Mouse (Mus musculus) naive thymus-derived CD4-positive, alpha-beta T cell, adult 2 months (primary cell): ENCODE measurements at regions not wholly inside any gene's neighbourhood (a gene's known extent, or its start where the extent isn't known, plus 50 kb on each side); places are given as distances from the start of the nearest gene placed in this dataset.

ENCODE experiments used
- DNase-seq: peaks from one replicate; pipeline ENCODE4 v3.0.0-alpha.2; 2011; ENCODE audit warnings: low read depth

DNA sequence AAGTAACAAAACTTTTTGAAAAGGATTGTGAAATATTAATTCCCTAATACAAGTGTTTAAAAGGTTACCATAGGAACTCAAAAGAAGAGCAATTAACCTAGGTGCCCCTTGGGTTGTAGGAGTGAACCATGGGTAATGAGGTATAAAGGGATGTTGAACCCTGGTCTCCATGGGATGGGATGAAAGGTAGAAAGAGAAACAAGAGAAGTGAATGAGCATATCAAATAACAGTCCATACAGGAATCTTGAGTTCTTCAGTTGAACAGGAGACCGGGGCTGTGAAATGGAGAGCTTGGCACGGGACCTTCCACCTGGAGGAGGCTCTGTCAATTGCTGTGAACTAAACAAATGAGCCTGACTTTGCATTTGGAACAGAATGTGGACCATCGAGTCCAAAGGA is 449.6 kb upstream of the Meis1 start:
- DNase-seq = no peak

DNA sequence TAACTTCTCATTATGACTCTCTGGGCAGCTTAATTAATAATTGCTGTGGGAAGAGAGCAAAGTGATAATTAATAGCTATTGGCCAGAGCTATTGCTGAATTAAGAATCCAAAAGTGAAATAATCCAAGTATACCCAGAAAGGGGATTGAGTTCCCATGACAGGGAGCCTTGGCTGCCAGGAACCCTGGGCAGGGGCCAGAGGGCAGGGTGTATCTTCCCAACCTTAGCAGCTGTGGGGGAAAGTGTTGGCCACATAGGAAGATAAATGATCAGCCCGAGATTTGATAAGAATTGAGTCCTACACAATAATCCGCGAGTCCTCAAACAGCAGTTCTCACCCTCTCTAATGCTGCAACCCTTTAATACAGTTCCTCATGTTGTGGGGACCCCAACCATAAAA is 450.0 kb upstream of the Meis1 start:
- DNase-seq = no peak

DNA sequence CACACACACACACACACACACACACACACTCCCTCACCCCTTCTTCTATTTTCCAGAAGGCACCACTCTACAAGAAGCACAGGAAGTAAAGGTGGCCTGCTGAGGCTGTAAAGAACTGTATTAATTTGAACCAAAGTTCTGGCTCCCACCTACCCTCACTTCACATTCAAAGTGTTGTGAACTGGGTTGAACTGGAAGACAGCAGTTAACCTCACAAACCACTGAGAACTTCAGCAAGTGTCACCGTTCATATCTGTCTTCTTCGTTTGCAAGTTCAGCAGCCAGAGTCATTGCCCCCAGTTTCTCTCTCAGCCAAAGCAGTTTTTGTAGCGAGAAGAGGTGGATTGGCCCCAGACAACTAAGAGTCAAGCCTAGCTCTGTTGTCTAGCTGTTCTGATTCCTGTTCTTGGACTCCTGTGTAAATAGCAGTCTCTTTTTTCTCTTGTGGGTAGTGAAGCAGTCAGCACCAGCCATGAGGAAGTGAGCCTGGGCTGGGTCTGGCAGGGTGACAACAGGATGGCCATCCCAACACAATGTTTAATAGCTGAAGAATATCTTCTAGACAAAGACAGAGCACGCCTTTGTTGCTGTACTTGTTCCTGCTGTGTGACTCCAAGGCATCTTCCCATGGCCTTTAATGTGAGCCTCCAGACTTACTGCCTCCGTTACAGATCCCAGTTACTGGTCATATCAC is 452.0 kb upstream of the Meis1 start:
- no peak for DNase-seq

DNA sequence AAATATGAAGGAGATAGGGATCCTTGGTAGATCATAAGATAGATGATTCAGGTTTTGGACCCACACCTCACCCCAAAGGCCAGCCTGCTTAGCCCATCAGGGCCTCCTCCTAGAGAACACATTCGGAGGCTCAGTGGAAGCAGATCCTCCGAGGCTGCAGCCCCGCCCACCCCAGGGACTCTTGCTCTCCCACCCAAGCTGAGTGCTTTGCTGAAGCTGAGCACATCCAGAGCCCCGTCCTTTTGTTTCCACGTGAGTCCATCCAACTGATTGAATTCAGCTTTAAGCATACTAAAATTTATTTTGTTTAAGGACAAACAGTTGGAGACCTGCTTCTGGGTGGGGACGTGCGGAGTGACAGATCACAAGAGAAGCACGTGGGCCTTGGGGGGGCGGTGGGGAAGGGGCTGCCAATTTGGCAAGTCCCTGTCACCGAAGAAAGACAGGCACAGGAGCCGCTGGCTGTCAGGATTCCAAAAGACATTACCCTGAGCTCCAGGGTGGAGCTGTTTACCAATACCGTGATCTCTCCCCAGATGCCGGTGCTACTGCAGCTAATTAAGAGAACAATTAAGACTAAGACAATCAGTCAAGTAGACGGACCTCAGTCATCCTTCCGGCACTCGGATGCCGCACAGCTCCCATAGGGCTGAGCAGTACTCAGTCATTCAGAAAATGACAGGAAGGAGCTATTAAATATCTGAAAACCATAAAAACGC is 448.9 kb upstream of the Spred2 start:
- DNase-seq = no peak

DNA sequence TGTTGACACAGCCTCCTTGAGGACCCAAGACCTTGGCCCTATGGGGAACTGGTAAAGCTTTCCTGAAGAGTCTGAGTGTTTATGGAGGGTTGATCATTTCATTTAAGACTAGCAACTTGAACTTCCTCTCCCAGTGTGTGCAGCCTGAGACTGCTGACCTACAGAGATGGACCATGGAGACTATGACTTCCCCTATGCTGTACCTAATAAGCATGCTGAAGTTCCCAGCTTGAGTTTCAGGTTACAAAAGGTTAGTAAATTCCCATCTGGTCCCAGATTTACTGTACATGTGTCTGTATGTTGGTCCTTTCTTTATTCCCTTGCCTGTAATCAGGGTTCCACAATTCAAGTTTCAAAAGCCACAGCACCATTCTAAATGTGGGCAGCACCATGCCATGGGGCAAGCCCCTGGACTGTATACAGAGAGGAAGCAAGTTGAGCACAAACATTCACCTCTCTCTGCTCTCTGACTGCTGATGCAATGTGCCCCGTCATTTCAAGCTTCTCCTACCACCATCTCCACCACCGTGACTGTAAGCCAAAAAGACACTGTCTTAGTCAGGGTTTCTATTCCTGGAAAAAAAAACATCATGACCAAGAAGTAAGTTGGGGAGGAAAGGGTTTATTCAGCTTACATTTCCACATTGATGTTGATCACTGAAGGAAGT is 431.0 kb upstream of the Spred2 start:
- no peak for DNase-seq

DNA sequence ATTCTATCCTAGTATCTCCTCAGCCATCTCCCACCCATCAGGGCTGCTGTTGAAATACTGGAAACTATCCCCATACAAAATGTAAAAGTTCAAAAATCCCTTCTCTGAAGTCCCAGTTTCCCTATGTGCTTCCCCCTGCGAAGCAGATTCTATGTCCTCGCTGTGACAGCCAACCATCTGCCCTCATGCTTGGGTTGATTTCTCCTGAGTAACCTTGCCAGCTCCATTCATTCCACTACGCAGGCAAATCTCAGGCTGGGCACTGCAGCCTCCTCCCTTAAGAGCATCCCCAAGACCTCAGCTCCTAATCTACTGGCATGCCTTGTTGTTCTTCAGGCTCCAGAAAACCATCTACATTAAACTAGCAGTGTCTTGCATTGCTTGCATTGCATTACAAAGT is 402.5 kb upstream of the Spred2 start:
- no peak for DNase-seq

DNA sequence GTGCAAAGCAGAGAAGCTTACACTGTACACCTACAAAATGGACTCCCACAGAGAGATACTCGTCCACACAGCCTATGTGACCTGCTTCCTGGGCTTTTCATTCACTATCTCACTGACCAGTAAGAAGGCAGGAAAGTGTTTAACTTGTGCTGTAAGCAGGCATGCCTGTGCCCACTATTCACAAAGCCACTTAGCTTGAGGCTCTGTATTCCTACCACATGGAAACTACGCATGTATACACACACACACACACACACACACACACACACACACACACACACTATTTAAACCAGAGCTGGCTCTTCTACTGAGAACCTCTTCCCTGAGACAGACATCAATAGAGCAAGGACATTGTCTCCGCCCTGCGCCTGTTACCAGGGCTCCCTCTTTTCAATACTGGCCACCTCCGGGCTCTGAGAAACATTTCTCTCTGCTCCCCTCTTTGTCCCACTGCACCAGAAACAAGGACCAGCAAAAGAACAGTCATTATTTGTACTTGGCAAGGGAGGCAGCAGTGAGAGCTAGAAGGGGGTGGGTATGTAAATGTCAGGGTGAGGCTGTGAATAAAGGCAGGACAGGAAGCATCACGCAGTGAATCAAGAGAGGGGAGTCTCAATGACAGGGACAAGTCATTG is 400.2 kb upstream of the Spred2 start:
- no peak for DNase-seq

DNA sequence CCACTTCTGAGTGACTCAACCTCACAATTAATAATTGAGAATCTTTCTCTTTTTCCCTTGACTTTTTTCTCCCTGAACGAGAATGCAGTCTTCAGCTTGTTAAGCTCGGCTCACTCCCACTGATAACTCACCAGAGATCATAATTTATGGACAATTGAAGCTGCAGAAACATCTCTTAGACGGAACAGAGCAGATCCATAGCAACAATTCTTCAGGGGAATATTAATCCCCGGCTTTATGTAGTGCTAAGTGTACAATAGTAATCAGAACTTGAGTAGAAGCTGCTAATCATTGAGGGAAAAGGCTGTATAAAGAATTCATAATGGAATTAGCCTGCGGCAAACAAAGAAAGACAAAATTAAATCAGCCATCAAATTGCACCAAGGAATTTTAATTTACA is 395.0 kb upstream of the Spred2 start:
- no peak for DNase-seq

DNA sequence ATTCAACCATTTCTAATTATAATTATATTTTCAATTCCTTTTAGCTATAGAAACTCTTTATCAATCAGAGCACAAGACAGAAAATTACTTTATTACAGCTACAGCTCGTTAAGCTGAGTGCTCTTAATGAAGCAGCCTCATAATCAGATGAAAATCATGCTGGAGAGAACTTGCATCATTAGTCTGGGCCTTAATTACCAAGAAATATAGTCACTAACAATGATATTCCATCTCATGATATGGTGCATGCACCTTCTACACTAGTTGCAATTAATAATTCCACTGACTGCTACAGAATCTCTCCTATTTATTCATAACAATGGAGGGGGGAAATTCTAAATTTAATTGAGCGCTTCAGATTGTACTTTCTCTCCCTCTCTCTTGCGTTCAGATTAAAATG is 393.5 kb upstream of the Spred2 start:
- no peak for DNase-seq

DNA sequence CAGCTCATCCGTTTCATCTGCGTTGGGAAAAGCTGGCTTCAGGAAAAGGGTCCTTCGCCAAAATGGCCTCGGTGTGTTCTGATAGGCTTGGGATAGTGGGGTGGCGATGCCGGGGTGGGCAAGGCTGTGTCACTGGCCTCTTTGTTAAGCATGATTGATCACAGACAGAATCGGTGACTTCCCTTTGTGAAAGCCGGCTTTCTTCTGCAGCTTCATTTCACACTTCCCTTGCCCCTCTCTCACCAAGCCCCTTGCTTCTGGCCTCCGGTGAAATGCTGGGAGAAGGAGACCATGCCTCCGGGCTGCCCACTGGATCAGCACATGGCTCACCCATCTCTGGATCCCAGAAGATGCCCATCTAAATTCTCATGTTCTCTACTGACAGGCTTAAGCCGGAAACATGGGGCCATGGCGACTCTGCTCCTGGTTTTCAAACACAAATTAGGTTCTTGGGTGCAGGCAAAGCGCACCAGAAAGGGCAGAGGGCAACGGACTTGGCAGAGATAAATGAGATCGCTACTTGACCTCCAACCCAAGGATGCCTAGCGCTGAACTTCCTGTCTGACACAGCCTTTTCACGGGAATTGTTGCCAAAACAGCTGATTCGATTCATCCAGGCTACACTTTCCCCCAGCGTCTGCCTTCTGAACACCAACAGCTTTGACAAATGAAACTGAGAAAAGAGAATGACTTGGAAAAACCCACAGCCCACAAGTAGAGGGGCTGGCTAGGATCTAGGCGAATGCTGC is 392.7 kb upstream of the Spred2 start:
- DNase-seq = no peak

DNA sequence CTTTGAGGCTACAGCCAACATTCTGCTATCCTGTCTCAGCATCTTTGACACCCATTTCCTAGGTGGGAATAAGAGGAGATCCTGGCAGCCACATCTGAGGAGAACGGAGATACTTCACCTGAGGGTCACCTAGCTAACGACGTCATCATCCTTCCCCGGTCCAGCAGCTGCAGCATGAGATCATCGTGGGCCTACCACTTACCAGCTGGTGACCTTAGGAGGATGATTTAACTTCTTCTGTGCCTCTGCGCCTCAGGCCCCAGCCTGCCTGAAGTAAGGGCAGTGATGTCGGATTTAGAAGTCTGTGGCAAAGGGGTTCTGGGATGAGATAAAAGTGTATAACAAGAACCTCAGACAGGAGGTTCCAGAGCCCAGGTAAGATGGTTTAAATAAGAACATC is 391.3 kb upstream of the Spred2 start:
- DNase-seq = no peak

DNA sequence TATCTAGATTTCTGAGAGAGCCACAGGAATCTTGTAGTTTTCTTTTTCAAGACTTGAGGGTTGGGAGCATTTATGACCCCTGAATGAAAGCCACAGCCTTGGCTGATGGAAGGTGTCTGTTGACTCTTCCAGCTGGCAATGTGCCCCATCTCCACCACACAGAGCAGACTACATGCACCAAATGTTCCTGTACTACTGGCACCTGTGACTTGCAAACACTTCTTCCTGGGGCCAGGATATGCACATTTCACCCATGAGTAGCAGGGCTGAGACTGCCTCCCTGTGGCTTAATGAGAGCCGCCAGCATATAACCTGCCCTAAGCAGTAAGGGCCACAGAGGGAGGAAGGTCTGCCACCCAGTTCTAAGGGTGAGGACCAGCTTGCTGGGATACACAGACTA is 390.5 kb upstream of the Spred2 start:
- no peak for DNase-seq

DNA sequence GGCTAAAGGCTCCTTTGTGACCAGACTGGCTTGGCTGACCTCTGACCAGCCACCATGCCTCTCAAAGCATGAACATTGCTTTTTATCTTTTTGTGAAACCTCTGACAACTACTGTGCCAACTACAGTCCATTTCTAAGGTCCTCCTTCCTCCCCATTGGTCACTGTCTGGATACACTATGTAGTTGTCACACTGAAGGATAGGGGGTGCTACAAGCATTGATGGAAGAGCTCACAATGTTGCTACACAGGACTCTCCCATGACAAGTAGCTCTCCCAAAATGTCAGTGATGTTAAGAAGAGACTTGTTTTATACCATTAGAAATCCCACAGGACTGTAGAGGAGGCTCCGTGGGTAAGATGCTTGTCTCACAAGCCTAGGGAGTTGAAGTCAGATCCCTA is 389.0 kb upstream of the Spred2 start:
- no peak for DNase-seq

DNA sequence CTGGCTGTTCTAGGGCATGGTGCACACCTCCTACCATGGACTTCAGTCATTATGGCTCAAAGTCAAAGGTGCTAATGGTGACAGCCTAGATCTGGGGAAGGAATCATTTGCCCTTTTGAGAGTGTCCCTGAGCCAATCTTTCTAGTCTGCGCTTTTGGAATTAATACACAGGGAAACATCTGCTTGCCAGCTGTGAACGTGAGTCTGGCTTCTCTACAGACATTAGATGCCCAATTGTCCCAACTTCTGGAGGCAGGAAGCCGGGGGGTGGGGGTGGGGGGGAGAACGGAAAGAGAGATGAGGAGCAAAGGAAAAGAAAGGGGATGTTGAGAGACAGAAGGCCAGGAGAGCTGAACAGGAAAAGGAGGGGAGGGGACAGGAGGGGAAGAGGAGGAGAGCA is 377.9 kb upstream of the Spred2 start:
- no peak for DNase-seq

DNA sequence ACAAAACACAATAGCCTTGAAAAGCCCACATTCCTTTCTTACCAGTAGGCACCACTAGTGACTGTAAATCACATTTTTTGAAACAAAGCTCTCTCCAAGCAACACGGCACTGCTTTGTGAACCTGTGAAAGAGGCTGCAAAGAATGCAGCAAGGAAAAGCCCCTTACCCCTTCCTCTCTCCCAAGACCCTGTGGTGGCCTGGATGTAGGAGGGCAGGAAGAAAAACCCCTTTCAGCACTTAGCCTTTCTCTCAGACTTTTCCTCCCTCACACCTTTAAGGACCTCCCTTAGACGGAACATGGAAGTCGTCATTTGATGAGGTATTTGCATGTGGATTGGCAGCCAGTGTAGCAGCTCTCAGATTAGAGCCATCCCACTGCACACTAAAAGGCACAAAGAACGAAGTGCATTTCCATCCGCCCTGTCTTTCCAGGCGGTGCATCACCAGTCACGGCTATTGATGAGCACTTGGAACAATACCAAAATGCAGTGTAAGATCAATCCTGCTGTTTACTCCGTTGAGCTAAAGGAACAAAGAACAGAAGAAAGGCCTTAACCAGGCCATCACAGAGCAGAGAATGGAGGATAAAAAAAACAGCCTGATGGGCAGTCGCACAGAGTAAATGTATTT is 369.7 kb upstream of the Spred2 start:
- no peak for DNase-seq

DNA sequence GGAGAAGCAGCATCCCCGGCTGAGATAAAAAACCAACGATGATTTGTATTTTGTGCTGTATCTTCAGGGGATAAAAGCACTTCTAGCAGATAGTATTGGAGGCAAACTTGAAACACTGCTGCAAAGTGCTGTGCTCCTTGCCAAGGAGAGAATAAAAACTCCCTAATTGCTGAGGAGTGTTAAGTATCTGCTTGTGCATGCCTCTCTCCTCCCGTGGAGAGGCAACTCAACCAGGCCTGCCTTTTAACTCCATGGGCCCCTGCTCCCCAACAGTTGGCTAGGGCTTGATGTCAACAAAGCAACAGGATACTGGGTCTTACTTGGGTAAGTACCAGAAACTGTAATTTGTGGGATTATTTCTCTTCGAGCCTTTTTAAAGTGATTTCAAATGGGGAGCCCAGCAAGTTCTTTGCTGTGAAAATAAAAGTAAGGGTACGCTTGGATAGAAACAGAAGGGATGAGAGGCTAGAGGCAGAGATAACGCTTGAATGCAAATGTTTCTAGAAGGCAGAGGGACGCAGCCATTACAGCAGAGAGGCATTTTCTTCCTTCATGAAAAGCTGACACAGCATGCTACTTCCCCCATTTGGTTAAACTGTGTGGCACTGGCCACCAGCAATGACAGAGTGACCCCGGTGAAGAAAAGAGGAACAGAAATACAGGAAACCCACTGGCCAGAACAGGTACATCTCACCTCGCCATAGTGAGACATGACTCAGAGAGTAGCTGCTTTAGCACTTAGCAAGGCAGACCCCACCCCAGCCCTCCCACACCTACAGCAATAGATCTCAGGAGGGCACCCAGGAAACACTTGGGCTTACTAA is 369.0 kb upstream of the Spred2 start:
- no peak for DNase-seq

DNA sequence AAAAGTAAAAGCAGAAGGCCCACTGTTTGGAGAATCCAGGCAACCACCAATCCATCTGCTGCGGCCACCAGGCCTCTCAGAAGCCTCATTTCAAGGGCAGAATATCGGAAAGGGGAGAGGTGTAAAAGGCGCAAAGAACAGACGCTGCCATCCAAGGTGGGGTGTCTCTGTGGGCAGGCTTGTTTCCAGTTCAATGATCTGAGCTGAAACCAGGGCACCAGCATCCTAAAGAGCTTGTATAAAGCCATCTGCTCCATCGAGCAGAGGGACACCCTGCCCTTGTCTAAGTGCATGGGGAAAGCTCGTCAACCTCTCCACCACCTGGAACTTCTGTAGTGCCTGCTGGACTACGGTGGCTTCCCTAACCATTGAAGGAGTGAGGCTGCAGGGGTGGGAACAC is 363.7 kb upstream of the Spred2 start:
- DNase-seq = no peak

DNA sequence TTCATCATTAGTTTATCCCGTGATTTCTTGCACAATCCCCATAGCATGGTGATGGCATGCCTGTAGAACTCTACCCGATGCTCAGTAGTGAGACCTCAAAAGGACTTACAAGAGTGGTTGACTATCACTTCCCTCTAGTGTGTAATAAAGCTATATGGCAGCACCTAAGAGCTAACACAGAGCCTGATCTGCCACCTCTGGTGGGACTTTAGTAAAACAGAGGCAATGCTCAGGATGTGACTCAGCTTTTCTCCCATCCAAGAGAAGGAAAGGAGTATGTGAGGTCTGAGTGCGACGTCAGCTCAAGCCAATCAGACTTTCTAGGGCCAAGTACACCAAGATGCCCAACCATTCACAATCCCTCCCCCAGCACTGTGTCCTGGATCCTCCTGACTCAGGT is 361.5 kb upstream of the Spred2 start:
- DNase-seq = no peak

DNA sequence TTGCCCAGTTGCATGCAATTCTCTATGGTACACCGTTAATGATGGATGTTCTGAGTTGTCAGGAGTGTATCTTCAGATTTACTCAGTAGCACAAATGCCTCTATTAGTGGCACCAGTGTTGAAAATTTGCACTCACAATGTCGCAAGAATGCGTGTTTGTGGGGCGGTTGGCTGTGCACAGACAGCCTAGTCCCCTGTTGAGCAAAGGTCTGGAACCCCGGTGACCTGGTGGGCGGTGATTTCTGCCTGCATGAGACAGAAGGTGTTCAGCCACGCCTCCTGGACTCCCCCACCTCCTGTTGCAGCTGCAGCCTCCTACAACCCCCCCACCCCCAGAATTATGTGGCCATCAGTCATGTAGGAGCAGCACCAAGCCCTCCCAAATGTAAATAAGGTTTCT is 338.9 kb upstream of the Spred2 start:
- no peak for DNase-seq

DNA sequence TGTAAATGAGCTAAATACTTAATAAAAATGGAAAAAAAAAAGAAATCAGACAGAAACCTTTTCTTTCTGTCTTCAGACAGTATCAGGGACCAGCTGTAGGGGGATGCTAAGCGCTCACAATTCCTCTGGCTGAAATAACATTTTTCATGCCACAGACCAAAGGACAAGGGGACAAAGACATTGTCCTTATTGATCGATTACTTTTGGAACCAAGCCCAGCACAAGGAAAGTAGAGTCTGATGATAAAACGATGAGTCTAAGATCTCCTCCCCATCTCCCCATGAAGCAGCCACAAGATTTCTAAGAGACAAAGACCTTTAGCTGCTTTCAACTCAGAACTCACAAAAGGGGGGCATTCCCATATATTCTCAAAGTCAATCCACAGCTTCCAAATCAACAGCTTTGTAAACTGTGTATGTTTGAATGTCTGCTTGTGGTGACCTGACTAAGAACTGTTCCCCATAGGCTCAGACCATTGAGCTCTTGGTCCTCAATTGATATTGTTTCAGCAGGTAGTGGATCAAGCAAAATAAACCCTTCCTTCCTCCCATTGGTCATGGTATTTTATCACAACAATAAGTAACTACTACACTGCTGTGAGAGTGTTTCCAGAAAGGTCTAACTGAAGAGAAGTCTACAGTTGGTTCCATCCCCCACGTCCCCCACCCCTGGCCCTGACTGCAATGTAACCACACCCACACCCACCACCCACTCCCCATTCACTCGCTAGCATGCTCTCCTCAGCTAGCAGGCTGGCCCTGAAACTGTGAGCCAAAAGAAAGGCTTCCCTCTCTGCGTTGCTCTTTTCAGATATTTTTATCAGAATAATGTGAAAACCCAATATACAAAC is 331.4 kb upstream of the Spred2 start:
- DNase-seq = no peak
